In the genomic region with DNA sequence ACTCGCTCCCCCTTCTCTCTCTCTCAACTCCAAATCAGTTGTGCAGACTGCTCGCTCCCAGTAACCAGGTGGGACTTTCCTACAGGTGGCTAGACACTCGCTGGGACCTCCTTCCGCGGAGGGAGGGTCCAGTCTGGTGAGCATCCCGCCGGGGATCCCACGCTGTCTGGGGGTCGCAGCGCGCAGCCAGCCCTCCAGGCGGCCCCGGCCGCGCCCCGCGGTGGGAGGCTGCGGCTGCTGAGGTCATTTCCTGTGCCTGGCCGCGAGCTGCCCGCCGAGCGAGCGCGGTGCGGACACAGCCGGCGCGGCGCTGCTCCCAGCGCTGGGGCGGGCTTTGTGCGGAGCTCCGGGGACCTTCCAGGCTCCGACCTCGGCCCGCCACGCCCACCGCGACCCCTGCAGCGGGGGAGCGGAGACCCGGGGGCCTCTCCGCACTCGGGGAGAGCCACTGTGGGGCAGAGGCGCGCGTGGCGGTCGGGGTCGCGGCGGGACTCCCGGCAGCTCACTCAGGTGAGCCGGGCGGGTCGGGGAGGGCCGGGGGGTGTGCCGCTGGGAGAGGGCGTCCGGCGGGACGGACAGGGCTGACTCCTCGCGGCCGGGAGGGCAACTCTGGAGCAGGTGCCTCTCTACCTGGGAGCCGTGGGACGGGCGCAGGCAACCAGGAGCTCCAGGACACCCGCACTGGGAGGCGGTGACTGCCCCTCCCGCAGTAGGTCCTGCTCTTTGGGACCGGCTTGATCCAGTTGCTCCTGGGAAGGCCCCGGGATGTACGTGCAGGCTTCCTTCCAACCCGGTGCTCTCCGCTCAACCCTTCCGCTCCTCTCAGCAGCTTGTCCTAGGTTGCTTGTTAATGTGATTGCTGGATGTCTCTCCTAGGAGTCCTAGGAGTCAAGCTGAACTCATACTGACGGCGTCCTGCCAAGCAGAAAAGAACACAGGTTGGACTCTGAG, we compare ENCODE assay signal across 7 mouse cellular contexts. TPM values are rescaled to one million over a fixed set of nuclear protein-coding genes. Genes with fewer than 3 reads are reported as not detected.
A peak's percentile ranks its signal among the peaks of the same experiment; 100 is the strongest.
DNase-seq lines count a peak whose midpoint lies in the region; ATAC-seq and TF ChIP-seq lines count a peak whose summit lies in the region.

Gene Plekhh1, plus strand, starts transcription at position 253 of the 951 bp plus-strand sequence.

- ATAC-seq in Patski = peak; percentile 96
- ATAC-seq in cerebellum, adult (ENCODE audit: insufficient number of reproducible peaks, low FRiP score, low TSS enrichment) = peak; percentile 85
- ATAC-seq in forebrain, embryonic 15.5 days (replicated peaks) = peak; percentile 90
- peak; percentile 93 for ATAC-seq in hindbrain, embryonic 12.5 days (ENCODE audit: low FRiP score)
- ATAC-seq in megakaryocyte progenitor cell, adult 5-6 weeks (replicated peaks; ENCODE audit: poor library complexity) = peak; percentile 67

- CTCF ChIA-PET in Patski (lab: Charles Lee) = interaction anchor here (1.1 kb wide), 1 partner anchor 12 kb away, joined by 3 read pairs; no protein-coding TSS in a partner anchor

- peak within 1 kb of the TSS; percentile 51 for H3K4me3 ChIP-seq in forebrain, embryonic 15.5 days
- peak within 1 kb of the TSS; percentile 90 for H3K4me3 ChIP-seq in hindbrain, embryonic 12.5 days
- peak within 1 kb of the TSS; percentile 92 for H3K4me3 ChIP-seq in small intestine, adult 2 months (ENCODE audit: low read depth, low read length)

- 1% methylated on average over 69 of the region's 80 CpGs for WGBS in forebrain, embryonic 15.5 days
- under 1% methylated on average over 71 of the region's 80 CpGs for WGBS in hindbrain, embryonic 12.5 days
- WGBS in small intestine, adult 2 months = 1% methylated on average over 80 of the region's 80 CpGs

- in situ Hi-C loops in Patski (cut with MboI; ENCODE audit: low pct_unique_long_range_greater_than_20kb) = no loop called here

- H3K36me3 ChIP-seq in forebrain, embryonic 15.5 days = no peaks in the 10 kb centered on the region
- H3K36me3 ChIP-seq in hindbrain, embryonic 12.5 days = no peaks in the 10 kb centered on the region
- no peaks in the 10 kb centered on the region for H3K36me3 ChIP-seq in small intestine, adult 2 months (ENCODE audit: control insufficient read depth, insufficient read depth, low read length)

- H3K4me2 ChIP-seq in forebrain, embryonic 15.5 days (replicated peaks) = peak within 1 kb of the TSS; percentile 96
- peak within 1 kb of the TSS; percentile 91 for H3K4me2 ChIP-seq in hindbrain, embryonic 12.5 days (replicated peaks)

- TF ChIP-seq CTCF in Patski (IDR thresholded peaks at IDR 0.05) = peak; percentile 35
- TF ChIP-seq CTCF in small intestine, adult 2 months (IDR thresholded peaks at IDR 0.05; ENCODE audit: extremely low read depth, insufficient read length, insufficient replicate concordance, low read depth, low read length) = no peak

- no peaks in the 10 kb centered on the region for H3K9me3 ChIP-seq in forebrain, embryonic 15.5 days
- H3K9me3 ChIP-seq in hindbrain, embryonic 12.5 days (replicated peaks) = no peaks in the 10 kb centered on the region

- no peaks in the 10 kb centered on the region for H3K27me3 ChIP-seq in Patski
- no peaks in the 10 kb centered on the region for H3K27me3 ChIP-seq in forebrain, embryonic 15.5 days
- no peaks in the 10 kb centered on the region; the same call in 1 of the 2 replicates for H3K27me3 ChIP-seq in hindbrain, embryonic 12.5 days
- H3K27me3 ChIP-seq in small intestine, adult 2 months (ENCODE audit: control insufficient read depth, insufficient read depth, low read length) = no peaks in the 10 kb centered on the region

- no peak for DNase-seq in Patski (ENCODE audit: low read depth, low spot score)
- DNase-seq in layer of hippocampus, postnatal 36 days = peak; percentile 31 to 32

- H3K4me1 ChIP-seq in forebrain, embryonic 15.5 days = peaks cover 12% of the 10 kb centered on the region
- peaks cover 6% of the 10 kb centered on the region; the same call in 1 of the 2 replicates for H3K4me1 ChIP-seq in hindbrain, embryonic 12.5 days
- H3K4me1 ChIP-seq in small intestine, adult 2 months (ENCODE audit: control insufficient read depth, insufficient read depth, insufficient read length, low read length) = 0 out of 2 replicates have a peak, but pooled peaks cover 2% of the 10 kb centered on the region

- no peak within 1 kb of the TSS for H3K27ac ChIP-seq in forebrain, embryonic 15.5 days (replicated peaks)
- peak within 1 kb of the TSS; percentile 70 for H3K27ac ChIP-seq in hindbrain, embryonic 12.5 days
- H3K27ac ChIP-seq in small intestine, adult 2 months (ENCODE audit: insufficient read depth, low read depth, low read length) = peak within 1 kb of the TSS; percentile 60

- POLR2A ChIA-PET in Patski (lab: Charles Lee) = interaction anchor here (1.0 to 1.7 kb wide), 3 partner anchors 11 to 37 kb away, joined by 3 to 5 read pairs (median 3); no protein-coding TSS in a partner anchor

- peak within 1 kb of the TSS; percentile 52 for H3K9ac ChIP-seq in forebrain, embryonic 15.5 days (replicated peaks)
- peak within 1 kb of the TSS; percentile 88 for H3K9ac ChIP-seq in hindbrain, embryonic 12.5 days

- TF ChIP-seq POLR2A in small intestine, adult 2 months (IDR thresholded peaks at IDR 0.05; ENCODE audit: low read depth, low read length) = peak; percentile 72

RNA-seq across cellular contexts. Expression of gene Plekhh1, which starts in this region (rescaled TPM):
- polyA plus RNA-seq in Patski (2021) = 3.9 TPM
- polyA plus RNA-seq in forebrain, embryonic 15.5 days (2015; fragmentation: Nextera tagmentation; extraction: Ambion mirVana) = 1.6 and 1.7 TPM in 2 replicates
- 4.9 and 5.7 TPM in 2 replicates for polyA plus RNA-seq in hindbrain, embryonic 12.5 days (2016; fragmentation: Nextera tagmentation; extraction: Ambion mirVana)
- total RNA-seq in layer of hippocampus, postnatal 36 days (2021) = 10 to 100 TPM; 16.9 to 22.1 TPM
- 0.22 and 0.25 TPM in 2 replicates for total RNA-seq in megakaryocyte progenitor cell, adult 5-6 weeks (2015)
- 0.24 and 0.25 TPM in 2 replicates for total RNA-seq in megakaryocyte progenitor cell, adult 5-6 weeks (2017)
- polyA plus RNA-seq in small intestine, adult 2 months (2012; rRNA removed) = 8.4 and 18.1 TPM in 2 replicates

Comparison
In these comparisons a context has a peak if more than half of its experiments do, and no peak if none do; other contexts are left out.
1. RNA of gene Plekhh1 (total RNA-seq): 16.9 to 22.1 TPM in layer of hippocampus, postnatal 36 days; 0.22 to 0.25 TPM in megakaryocyte progenitor cell, adult 5-6 weeks; every median in the first group is over 10 times any median in the second.
2. Peak in ATAC-seq in megakaryocyte progenitor cell, adult 5-6 weeks; RNA of the gene not detected or under 1 TPM.
3. Peak in every context shown above with its lines, with median percentiles within 50 percentile points of each other: ATAC-seq and H3K4me3 ChIP-seq.